Mouse (Mus musculus) layer of hippocampus, adult 9-10 months (tissue): ENCODE measurements at regions not wholly inside any gene's neighbourhood (a gene's known extent, or its start where the extent isn't known, plus 50 kb on each side); places are given as distances from the start of the nearest gene placed in this dataset.

Source experiments
- DNase-seq: peaks from one replicate; pipeline ENCODE4 v3.0.0; 2022; ENCODE audit warnings: low spot score

- DNase-seq = no peak
Measured at GRCm38 (mm10) chr2:45356558-45357170, 239.5 kb upstream of the Zeb2 start.

GRCm38 (mm10) chr2:45356021-45356420, 238.8 kb upstream of the Zeb2 start:
- DNase-seq = no peak

- DNase-seq = no peak
Measured at GRCm38 (mm10) chr2:45351529-45352133, 234.4 kb upstream of the Zeb2 start.

- no peak for DNase-seq
Measured at GRCm38 (mm10) chr2:45346358-45346757, 229.2 kb upstream of the Zeb2 start.

- no peak for DNase-seq
Measured at GRCm38 (mm10) chr2:45339866-45340265, 222.7 kb upstream of the Zeb2 start.

GRCm38 (mm10) chr2:45338809-45339208, 221.6 kb upstream of the Zeb2 start:
- no peak for DNase-seq

GRCm38 (mm10) chr2:45316945-45317565, 199.9 kb upstream of the Zeb2 start:
- no peak for DNase-seq

GRCm38 (mm10) chr2:45287530-45288009, 170.4 kb upstream of the Zeb2 start:
- no peak for DNase-seq

GRCm38 (mm10) chr2:45283811-45284210, 166.6 kb upstream of the Zeb2 start:
- peak; percentile 64 for DNase-seq

GRCm38 (mm10) chr2:45279490-45279889, 162.3 kb upstream of the Zeb2 start:
- no peak for DNase-seq

- DNase-seq = no peak
Measured at GRCm38 (mm10) chr2:45277602-45278001, 160.4 kb upstream of the Zeb2 start.

GRCm38 (mm10) chr2:45276703-45277102, 159.5 kb upstream of the Zeb2 start:
- no peak for DNase-seq

- DNase-seq = no peak
Measured at GRCm38 (mm10) chr2:45270035-45270434, 152.8 kb upstream of the Zeb2 start.

GRCm38 (mm10) chr2:45265819-45266218, 148.6 kb upstream of the Zeb2 start:
- DNase-seq = no peak

- DNase-seq = no peak
Measured at GRCm38 (mm10) chr2:45261949-45262348, 144.8 kb upstream of the Zeb2 start.

- DNase-seq = no peak
Measured at GRCm38 (mm10) chr2:45258897-45259296, 141.7 kb upstream of the Zeb2 start.

- no peak for DNase-seq
Measured at GRCm38 (mm10) chr2:45256373-45256772, 139.2 kb upstream of the Zeb2 start.

GRCm38 (mm10) chr2:45253936-45254335, 136.7 kb upstream of the Zeb2 start:
- no peak for DNase-seq

- DNase-seq = no peak
Measured at GRCm38 (mm10) chr2:45252321-45252720, 135.1 kb upstream of the Zeb2 start.

GRCm38 (mm10) chr2:45249658-45250057, 132.5 kb upstream of the Zeb2 start:
- DNase-seq = no peak

GRCm38 (mm10) chr2:45246061-45246945, 129.1 kb upstream of the Zeb2 start:
- DNase-seq = no peak

- DNase-seq = no peak
Measured at GRCm38 (mm10) chr2:45245506-45245905, 128.3 kb upstream of the Zeb2 start.
